Mouse (Mus musculus): ENCODE measurements around the gene Hoxd3.
A peak's percentile ranks its signal among the peaks of the same experiment; 100 is the strongest.

Gene Hoxd3

GRCm38 (mm10) chr2:74707599-74707998 is 4.1 kb upstream of the Hoxd3 start:
- DNase-seq: no peak

GRCm38 (mm10) chr2:74708676-74709075 is 3.1 kb upstream of the Hoxd3 start:
- no peak for DNase-seq

- no peak for DNase-seq
Observed at GRCm38 (mm10) chr2:74709465-74710419, 2.0 kb upstream of the Hoxd3 start.

- peak in 1 of 2 experiments; percentile 1 for DNase-seq
Observed at GRCm38 (mm10) chr2:74710929-74711543, 691 bp upstream of the Hoxd3 start.

- DNase-seq: peak in 1 of 2 experiments; percentile 20
Observed at GRCm38 (mm10) chr2:74713239-74714150, 1.8 kb downstream of the Hoxd3 start.

- peak in 1 of 2 experiments; percentile 3 for DNase-seq
Observed at GRCm38 (mm10) chr2:74714156-74714789, 2.5 kb downstream of the Hoxd3 start.

- DNase-seq: peak in 1 of 2 experiments; percentile 14
Observed at GRCm38 (mm10) chr2:74714881-74715280, 3.2 kb downstream of the Hoxd3 start.

GRCm38 (mm10) chr2:74715504-74716241 is 3.9 kb downstream of the Hoxd3 start:
- DNase-seq: peak; percentile 93 to 97

GRCm38 (mm10) chr2:74720384-74720783 is 8.7 kb downstream of the Hoxd3 start:
- no peak for DNase-seq

GRCm38 (mm10) chr2:74720955-74721491 is 9.3 kb downstream of the Hoxd3 start:
- DNase-seq: no peak

GRCm38 (mm10) chr2:74721882-74722281 is 10.2 kb downstream of the Hoxd3 start:
- DNase-seq: no peak

- no peak for DNase-seq
Observed at GRCm38 (mm10) chr2:74722949-74723348, 11.2 kb downstream of the Hoxd3 start.

GRCm38 (mm10) chr2:74724244-74725015 is 12.7 kb downstream of the Hoxd3 start:
- peak in 1 of 2 experiments; percentile 22 for DNase-seq

GRCm38 (mm10) chr2:74725171-74725570 is 13.4 kb downstream of the Hoxd3 start:
- peak in 1 of 2 experiments; percentile 19 for DNase-seq

- DNase-seq: peak in 1 of 2 experiments; percentile 47
Observed at GRCm38 (mm10) chr2:74726551-74726950, 14.8 kb downstream of the Hoxd3 start, which contains the start of gene Gm28230. Gene Gm28230, plus strand, starts transcription at chr2:74726728.

GRCm38 (mm10) chr2:74726973-74727639 is 15.4 kb downstream of the Hoxd3 start:
- DNase-seq: peak in 1 of 2 experiments; percentile 7

GRCm38 (mm10) chr2:74727640-74728302 is 16.0 kb downstream of the Hoxd3 start:
- no peak for DNase-seq

GRCm38 (mm10) chr2:74728303-74728680 is 16.6 kb downstream of the Hoxd3 start:
- no peak for DNase-seq

- DNase-seq: no peak
Observed at GRCm38 (mm10) chr2:74730331-74730730, 18.6 kb downstream of the Hoxd3 start.
